Mouse (Mus musculus): ENCODE results near the gene Clec2l.
"Not testable (repeated sequence)": the region's sequence is repeated elsewhere in the genome, so short reads cannot be mapped to it uniquely, and the experiment has no call there.

The Clec2l gene

DNA sequence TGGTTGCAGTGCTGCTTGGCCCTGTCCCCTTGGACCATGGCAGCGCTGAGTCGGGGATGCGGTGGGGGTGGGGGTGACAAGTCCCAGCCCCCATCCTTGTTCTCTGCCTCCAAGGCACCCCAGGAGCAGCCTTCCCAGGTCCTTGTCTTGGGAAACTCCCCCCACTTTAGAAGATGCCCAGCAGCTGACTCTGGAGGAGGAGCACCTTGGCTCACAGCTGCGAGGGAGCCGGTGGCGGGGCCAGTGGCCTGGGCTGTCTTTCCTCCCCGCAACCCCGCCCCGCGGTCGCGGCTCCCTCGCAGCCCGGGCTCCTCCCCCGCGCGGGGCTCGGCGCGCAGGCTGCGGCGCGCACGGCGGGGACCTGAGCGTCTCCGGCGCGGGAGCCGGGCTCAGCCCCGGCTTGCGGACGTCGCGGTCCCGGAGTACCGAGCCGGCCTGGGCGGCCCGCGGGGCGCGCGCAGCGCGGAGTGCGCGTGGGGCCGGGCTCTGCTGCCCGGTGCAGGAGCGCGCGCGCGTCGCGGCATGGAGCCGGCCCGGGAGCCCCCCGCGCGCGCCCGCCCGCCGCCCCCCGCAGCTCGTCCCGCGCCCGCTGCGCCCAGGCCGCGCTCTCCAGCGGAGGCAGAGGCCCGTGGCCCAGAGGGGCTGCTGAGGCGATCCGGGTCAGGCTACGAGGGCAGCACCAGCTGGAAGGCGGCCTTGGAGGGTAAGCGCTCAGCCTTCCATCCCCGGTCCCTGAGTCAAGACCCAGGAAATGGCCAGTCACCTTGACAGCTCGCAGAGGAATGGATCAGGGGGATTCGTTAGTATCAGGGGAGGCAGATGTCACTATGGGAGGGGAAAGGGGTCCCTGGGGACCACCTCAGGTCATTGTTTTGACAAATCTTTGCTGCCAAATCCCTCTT lies at the start of gene Clec2l:
Clec2l (plus strand) TSS at position 356 of the 902 bp plus-strand sequence.
- DNase-seq (ENCODE audit: low spot score) = no peak

DNA sequence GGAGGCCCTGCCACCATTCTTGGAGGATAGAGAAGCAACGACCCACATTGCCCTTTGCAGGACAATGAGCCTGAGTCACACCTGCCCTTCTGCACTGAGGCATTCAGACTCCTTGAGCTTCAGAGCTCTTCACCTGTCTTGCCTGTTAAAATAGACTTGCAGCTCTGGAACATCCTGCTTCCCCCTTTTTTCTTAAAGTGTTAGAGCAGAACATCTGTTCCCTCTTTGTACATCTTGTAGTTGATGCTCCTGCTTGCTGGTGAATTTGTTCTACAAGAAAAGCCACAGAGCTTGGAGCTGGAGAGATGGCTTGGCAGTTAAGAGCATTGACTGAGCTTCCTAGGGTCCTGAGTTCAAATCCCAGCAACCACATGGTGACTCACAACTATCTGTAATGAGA lies 40.5 kb upstream of the Clec2l start:
- no peak for DNase-seq (ENCODE audit: low spot score)

DNA sequence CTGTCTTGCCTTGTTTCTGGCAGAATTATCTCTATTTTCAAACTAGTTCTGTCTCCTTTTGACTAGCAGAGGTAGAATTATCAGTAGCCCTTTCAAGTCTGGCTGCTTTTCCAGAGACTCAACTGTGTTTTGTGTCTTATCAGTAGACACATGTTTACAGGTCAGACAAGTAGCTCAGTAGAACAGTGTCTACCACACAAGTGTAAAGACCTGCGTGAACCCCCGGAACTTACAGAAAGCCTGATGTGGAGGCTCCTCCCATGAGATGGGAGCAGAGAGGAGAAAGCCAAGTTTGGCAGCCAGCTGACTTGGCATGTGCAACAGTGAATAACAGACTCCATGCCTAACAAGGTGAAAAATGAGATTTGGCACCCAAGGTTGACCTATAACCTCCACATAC lies 39.4 kb upstream of the Clec2l start:
- no peak for DNase-seq (ENCODE audit: low spot score)

DNA sequence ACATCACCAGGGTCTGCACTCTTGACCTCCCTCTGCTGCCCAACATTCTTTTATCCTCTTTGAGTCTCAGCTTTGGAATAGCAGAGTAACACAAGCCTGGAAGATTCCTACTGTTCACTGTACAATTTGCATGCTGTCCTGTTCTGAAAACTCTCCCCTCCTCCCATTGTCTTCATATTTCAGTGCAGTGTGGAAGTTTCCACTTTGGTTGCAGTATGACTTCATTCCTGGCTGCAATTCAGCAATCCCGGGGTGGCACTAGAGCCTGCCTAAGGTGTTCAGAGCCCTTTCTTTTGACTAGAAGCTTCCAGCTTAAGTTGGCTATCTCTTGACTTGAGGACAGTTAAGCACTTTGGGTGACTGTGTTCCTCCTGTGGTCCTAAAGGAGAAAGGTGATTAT lies 38.4 kb upstream of the Clec2l start:
- DNase-seq (ENCODE audit: low spot score) = peak; percentile 16

DNA sequence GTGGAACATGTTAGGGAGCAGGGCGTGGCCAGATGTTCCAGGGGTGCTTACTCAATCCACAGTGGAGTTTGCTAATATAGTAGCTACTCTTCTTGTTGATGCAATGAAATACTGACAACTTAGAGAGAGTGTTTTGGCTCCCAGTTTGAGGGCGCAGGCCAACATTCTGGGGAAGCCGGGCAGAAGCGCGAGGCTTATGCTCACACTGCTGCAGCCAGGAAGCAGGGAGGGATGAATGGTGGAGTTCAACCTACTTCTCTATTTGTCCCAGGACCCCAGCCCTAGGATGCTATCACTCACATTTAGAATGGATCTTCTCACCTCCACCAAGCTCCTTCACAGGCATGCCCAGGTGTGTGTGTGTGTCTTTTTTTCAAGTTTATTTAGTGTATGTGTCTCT lies 36.8 kb upstream of the Clec2l start:
- no peak for DNase-seq (ENCODE audit: low spot score)

DNA sequence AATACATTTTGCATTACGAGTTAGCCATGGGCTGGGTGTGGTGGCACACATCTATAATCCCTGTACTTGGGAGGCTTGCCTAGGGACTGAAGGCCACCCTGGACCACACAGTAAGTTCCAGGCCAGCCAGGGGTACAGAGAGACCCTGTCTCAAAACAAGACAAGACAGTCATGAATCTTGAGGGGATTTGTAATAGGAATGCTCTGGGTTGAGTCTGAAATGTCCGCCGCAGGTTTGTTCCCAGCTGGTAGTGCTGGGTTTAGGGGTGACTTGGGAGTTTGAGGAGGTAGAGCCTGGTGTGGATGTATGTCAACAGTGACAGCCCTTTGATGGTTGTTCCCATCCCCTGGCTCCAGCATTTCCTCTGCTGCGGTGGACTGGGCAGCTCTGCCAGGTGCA lies 35.8 kb upstream of the Clec2l start:
- DNase-seq (ENCODE audit: low spot score) = no peak

DNA sequence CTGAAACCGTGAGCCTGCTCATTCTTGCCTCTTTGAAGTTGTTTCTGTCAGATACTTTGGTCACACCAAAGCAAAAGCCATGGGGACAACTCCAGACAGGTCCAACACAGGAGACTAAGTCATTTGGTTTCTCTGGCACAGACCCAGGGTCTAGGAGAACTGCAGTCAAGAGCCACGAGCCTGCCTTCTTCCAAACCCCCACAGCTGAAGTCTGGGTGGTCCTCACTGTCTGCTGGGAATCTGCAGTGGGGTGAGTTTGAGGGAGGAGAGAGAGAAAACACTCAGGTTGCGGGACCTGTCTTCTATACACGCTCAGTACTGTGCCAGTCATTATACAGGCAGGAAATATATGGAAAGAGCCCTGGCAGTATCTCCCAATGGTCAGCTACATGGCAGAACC lies 35.4 kb upstream of the Clec2l start:
- no peak for DNase-seq (ENCODE audit: low spot score)

DNA sequence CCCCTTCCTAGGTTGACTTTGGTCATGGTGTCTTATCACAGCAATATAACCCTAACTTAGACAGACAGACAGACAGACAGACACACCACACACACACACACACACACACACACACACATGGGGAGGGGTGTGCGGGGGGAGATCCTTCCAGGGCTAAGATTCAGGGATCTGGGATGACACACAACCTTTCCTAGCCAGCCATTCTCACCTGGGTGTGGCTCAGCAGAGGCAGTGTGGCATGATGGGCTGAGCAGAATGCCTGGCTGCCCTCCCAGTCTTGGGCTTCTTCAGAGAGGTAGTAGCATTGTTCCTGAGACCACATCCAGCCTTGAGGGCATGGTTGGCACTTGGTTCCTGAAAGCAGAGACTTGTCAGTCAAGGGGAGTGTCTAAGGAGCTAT lies 33.3 kb upstream of the Clec2l start:
- DNase-seq (ENCODE audit: low spot score) = no peak

DNA sequence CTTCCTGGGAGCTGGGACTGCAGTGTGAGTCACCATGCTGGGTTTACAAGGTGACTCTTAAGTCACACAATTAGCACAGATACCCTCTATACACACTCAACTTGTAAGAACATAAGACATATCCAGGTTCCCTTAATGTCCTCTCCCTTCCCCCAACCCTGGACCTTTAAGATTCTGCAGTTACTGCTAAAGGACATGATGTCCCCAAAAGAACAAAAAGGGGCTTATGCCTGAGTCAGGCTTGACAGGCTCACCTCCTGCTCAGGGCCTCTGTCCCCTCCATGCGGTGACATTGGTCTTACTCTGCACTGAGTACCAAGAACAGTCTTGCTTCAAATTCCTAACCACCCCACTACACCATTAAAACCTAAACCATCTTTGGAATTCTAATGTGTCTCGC lies 30.0 kb upstream of the Clec2l start:
- DNase-seq (ENCODE audit: low spot score) = no peak

DNA sequence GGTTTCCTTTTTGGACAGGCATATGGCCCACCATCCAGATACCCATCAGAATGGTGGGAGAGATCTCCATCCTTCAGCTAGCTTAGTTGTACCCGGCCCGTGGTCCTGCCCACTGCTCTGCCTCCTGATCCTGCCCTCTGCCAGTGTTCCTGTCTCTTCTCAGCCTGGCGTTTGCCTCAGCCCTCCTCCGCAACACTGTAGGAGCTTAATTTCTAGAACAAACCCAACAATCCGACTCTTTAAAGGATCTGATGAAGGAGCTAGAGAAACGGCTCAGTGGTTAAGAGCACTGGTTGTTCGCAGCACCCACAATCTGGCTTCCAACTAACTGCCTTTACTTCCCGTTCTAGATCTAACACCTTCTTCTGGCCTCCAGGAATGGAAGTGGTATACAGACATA lies 28.4 kb upstream of the Clec2l start:
- DNase-seq (ENCODE audit: low spot score) = no peak

DNA sequence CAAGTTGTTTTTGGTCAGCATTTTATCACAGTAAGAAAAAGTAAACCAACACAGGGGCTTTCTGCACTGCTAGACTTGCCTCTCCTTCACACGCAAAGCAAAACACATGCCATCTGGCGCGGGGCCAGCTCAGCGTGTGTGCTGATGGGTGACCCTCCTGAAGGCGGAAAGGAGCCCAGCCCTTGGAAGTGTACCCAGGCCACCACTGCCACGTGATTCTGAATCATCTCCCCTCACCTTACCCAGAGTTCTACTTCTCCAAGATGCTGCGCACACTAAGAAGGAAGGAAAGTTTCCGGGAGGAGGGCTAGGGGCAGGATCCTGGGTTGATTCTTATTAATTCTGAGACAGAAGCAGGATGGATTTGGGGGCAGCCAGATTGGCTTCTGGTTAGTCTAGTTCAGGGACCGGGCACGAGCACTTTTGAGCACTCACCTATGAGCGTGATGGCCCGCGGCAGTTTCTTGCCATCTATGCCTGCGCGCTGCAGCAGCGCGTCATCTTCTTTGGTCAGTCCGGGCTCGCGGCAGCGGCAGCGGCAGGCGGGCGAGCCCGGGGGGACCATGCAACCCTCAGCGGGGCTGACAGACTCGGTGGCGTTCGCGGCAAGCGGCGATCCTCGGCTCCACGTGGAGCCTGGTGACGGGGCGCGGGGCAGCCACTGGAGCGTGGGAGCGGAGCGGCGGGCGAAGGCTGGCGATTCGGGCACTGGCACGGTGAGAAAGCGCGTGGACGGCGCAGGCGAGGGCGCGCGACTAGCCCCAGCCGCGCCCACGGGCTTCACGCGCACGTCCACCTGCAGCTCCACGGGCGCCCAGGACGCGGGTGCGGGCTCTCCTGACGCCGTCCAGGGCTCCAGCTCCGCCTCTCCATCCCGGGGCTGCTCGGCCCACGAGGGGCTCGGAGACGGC lies 26.7 kb upstream of the Clec2l start:
- no peak for DNase-seq (ENCODE audit: low spot score)

DNA sequence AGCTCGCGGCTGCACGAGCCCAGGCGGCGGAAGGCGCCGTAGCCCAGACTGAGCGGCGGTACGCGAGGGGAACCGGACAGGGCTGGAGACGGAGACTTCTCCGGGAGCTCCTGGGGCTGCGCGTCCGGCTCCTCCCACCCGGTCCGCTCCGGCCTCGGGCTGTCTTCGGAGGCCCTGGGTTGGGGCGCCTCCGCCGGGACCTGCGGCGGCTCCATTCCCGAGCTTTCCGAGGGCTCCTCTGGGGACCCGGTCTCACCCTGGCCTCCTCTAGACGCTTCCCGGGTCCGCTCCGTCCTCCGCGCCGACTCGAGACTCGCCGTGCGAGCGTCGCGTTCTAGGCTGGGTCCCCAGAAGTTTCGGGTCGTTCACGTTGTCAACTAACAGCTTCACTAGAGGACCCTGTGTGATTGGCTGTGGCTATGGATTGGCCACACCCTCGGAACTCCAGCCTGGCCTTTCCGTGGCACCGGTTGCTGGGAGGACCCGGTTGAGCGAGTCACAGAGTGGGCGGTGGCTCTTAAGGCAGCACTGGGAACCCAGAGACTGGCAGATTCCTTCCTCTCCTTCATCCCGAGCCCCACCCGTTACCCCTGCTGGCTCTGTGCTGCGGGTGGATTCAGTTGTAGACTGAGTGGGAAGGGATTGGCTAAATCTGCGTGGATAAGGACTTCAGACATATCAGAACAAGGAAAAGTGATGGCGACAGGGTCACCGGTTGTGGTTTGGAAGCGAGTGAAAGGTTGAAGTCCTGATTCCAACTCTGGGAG lies 25.8 kb upstream of the Clec2l start, which contains the start of gene Klrg2:
Klrg2 (minus strand) TSS at position 391 of the 767 bp plus-strand sequence.
- peak; percentile 80 for DNase-seq (ENCODE audit: low spot score)

DNA sequence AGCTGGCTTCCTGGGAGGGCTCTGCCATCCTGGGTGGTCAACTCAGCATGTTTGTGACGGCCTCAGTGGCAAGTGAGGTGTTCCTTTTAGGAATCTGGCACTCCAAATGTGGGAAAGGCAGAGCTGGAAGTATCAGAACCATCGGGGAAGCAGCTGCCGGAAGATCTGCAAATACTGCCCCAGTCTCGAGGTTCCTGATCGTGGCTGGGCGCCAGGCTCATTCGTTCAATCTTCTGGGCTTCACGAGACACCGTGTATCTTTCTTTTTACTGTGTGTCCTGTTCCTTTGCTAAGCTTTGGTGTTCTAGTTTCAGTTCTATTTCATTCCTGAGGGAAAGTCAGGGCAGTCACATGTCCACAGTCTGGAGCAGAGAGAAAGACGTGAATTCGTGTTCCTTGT lies 22.5 kb upstream of the Clec2l start:
- no peak for DNase-seq (ENCODE audit: low spot score)

DNA sequence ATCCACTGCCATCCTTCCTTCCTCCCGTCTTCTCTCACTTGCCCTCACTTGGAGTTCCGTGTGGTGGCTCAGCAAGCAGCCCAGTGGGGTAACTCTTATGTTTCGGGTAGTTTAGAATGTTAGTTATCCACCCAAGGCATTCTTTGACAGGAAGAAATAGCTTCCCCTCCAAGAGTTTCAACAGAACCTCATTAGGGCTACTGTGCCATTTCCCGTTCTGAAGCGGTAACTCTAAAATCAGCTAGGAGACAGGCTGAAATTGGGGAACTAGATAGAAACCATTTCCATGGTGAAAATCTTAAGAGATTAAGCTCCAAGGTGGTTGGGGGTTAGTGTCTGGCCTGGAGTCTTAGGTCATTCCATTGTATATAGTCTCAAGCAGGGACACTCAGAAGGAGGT lies 21.6 kb upstream of the Clec2l start:
- DNase-seq (ENCODE audit: low spot score) = no peak

DNA sequence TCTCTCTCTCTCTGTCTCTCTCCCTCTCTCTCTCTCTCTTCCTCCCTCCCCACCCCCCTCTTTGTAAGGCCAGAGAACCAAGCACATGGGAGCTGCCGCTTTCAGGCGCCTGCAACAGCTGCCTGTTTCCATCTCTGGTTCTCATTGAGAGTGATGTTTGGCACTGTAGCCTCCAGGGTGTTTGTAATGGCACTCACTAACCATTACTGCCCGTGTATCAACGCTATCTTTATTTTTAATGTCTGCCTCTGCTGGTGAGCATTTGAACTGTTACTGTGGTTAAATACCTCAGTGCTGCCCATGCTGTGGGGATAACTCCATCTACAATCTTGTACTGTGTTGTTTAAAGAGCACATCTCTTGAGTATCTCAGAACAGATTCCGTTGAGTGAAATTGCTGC lies 21.2 kb upstream of the Clec2l start:
- no peak for DNase-seq (ENCODE audit: low spot score)

DNA sequence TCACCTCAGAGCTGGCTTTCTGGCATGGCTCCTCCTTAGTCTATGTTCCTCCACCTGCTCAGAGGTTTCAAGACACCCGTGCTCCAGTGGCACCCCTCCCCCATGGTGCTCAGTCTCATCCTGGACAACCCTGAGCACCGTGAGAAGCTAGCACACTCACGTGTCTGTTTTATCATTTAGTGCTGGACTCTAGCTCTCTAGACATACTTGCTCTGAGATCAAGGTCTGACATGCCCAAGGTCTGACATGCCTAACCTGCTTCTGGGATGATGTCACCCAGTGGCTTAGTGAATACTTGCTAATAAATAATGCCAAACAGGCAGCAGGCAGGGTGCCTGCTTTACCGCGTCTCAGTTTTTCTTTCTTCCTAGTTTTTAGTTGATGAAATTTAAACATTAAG lies 20.3 kb upstream of the Clec2l start:
- no peak for DNase-seq (ENCODE audit: low spot score)

DNA sequence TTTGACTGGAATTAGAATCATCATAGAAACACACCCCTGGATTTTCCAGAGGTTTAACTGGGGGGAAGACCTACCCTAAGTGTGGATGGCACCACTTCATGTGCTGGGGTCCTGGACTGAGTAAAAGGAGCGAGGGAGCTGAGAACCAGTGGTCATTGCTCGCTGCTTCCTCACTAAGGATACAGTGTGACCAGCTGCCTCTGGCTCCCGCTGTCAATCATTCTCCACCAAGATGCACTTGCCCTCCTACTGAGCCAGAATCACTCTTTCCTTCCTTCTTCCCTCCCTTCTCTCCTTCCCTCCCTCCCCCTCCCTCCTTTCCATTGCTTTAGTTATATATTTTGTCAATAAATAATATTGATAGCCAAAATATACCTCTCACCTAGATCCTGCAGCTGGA lies 19.8 kb upstream of the Clec2l start:
- no peak for DNase-seq (ENCODE audit: low spot score)

DNA sequence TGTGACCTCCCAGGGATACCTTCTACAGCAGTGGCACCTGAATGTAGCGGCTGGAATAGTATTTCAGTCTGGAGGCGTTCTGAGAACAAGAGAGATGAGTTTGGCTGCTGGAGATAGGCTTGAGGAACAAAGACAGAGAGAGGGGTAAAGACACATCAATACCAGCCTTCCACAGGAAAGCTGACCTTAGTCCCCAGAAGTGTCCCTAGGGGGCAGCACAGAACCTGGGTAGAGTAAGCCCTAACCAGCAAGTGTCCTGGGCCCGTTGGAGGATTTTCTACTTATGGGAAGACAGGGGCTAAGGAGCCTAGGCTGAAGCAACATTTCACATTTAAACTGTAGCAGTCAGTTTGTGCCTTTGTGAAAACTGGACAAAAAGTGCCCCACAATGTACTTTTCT lies 13.3 kb upstream of the Clec2l start:
- no peak for DNase-seq (ENCODE audit: low spot score)

DNA sequence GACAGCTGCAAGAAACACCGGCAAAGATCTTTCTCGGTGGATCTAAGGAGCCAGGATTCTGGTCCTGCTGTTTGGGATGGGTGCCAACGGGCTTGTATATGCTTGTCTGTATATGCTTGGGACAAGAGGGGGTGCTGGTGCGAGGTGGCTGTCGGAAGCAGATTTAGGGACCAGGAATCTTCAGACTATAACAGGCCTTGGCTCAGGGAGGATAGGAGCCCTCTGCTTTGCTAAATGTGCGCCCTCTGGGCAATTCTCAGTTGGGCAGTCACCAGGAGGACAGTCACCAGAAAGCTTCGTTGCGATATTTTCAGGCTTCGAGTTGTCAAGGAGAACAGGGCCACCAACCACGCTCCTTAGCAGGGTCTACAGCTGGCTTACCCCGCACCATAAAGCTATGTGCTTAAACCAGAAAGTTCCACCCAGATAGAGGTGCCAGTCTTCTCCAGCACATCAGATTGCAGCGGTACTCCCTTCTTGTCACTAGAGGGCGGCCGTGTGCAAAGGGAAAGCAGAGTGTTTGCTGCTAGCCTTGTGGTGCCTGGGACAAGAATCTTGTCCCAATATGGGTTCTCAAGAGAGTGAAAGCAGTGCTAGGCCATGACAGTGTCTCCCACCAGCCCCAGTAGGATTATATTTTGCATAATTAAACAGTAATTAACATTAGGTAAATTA lies 12.5 kb upstream of the Clec2l start:
- DNase-seq (ENCODE audit: low spot score) = peak; percentile 63

DNA sequence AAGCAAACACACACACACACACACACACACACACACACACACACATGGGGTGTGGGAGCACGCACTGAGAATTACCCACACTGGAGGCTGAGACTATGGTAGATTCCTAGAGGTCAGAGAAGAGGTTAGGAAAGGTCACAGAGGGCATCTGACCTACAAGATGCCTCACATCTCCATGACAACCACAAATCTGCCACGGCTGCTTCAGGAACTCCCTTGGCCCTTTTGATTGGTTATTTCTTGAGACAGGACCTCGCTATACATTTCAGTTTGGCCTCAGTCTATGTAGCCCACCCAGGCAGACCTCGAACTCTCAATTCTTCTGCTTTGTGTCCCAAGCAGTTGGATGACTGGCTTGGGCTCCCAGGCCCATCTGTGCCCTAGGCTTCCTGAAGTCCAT lies 1.2 kb upstream of the Clec2l start:
- no peak for DNase-seq (ENCODE audit: low spot score)

DNA sequence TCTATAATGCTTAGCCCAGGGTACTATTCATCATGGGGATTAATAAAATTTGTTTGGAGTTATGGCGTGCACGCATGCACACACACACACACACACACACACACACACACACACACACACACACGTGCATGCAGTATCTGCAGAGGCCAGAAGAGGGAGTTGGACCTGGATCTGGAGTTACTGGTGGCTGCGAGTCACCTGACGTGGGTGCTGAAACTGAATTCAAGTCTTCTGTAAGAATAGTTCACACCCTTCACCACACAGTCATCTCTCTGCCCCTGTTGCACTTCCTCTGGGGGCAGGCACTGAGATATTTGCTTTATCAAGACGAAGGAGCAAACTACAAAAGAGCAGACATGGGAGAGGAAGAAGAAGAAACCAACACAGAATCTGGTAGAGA lies 6.7 kb downstream of the Clec2l start:
- DNase-seq (ENCODE audit: low spot score) = no peak

DNA sequence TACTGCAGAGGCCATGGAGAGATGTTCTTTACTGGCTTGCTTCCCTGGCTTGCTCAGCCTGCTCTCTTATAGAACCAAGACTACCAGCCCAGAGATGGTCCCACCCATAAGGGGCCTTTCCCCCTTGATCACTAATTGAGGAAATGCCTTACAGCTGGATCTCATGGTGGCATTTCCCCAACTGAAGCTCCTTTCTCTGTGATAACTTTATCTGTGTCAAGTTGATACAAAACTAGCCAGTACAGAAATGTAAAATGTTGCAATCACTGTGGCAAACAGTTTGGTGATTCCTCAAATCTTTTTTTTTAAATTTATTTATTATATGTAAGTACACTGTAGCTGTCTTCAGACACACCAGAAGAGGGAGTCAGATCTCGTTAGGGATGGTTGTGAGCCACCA lies 7.6 kb downstream of the Clec2l start:
- DNase-seq (ENCODE audit: low spot score) = not testable (repeated sequence)
